Comparison of ENCODE assay signal across 8 mouse cellular contexts in the genomic region with DNA sequence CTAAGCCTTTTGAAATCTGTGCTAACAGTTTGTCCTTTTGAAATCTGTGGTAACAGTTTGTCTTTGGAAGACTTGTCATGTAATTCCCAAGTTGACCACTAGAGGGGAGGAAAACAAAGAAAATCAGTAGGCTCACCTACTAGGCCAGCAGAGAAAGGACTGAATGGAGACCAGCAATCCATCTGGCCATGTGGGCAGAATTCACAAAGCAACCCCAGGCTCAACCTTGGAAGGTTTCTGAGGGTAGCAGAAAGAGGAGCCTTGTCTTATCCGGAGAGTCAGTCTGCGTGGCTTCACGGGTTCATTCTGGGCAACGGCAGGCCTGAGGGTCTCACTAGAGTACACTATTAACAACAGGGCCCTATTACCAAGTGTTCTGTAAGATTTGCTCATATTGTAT.
DNase-seq lines count a peak whose midpoint lies in the region; ATAC-seq and TF ChIP-seq lines count a peak whose summit lies in the region.

No protein-coding gene starts in this region.

- intact Hi-C loops in gastrocnemius, adult 2 months (cut with DNase I) = no loop called here
- intact Hi-C loops in left cerebral cortex, postnatal 25 days (cut with DNase I) = no loop called here

- ATAC-seq in forebrain, embryonic 13.5 days = peak; percentile 75
- ATAC-seq in neural tube, embryonic 13.5 days (ENCODE audit: low read depth) = no peak
- ATAC-seq in megakaryocyte-erythroid progenitor cell, adult 5-6 weeks (replicated peaks; ENCODE audit: low FRiP score, low TSS enrichment, poor library complexity, severe bottlenecking) = no peak

- no peaks in the 10 kb centered on the region for H3K27me3 ChIP-seq in forebrain, embryonic 13.5 days
- H3K27me3 ChIP-seq in neural tube, embryonic 13.5 days = no peaks in the 10 kb centered on the region

- H3K36me3 ChIP-seq in forebrain, embryonic 13.5 days (ENCODE audit: poor library complexity, severe bottlenecking) = no peaks in the 10 kb centered on the region
- no peaks in the 10 kb centered on the region for H3K36me3 ChIP-seq in neural tube, embryonic 13.5 days

- 86% methylated on average over 4 of the region's 4 CpGs for WGBS in forebrain, embryonic 13.5 days
- WGBS in neural tube, embryonic 13.5 days = 73% methylated on average over 4 of the region's 4 CpGs

- H3K4me1 ChIP-seq in forebrain, embryonic 13.5 days = no peaks in the 10 kb centered on the region
- H3K4me1 ChIP-seq in neural tube, embryonic 13.5 days (replicated peaks) = no peaks in the 10 kb centered on the region

- TF ChIP-seq CTCF in gastrocnemius, adult 2 months (IDR thresholded peaks at IDR 0.05) = peak; percentile 64

- no peak overlapping the region for H3K4me2 ChIP-seq in forebrain, embryonic 13.5 days
- H3K4me2 ChIP-seq in neural tube, embryonic 13.5 days = no peak overlapping the region

- H3K4me3 ChIP-seq in gastrocnemius, adult 2 months = no peak overlapping the region
- H3K4me3 ChIP-seq in forebrain, embryonic 13.5 days = no peak overlapping the region
- H3K4me3 ChIP-seq in neural tube, embryonic 13.5 days = no peak overlapping the region

- no peak for DNase-seq in gastrocnemius, adult 2 months
- no peak for DNase-seq in gastrocnemius, postnatal 10 days
- DNase-seq in 3T3-L1 (ENCODE audit: low read depth, low spot score) = peak; percentile 83
- DNase-seq in brain, embryonic 18.5 days (ENCODE audit: low read depth, low spot score) = peak; percentile 47
- peak; percentile 39 to 66 for DNase-seq in left cerebral cortex, postnatal 25 days (ENCODE audit: low spot score in 2 of 2)

- H3K9me3 ChIP-seq in forebrain, embryonic 13.5 days (replicated peaks) = no peaks in the 10 kb centered on the region
- no peaks in the 10 kb centered on the region for H3K9me3 ChIP-seq in neural tube, embryonic 13.5 days

- H3K27ac ChIP-seq in gastrocnemius, adult 2 months = no peak overlapping the region
- no peak overlapping the region for H3K27ac ChIP-seq in forebrain, embryonic 13.5 days
- H3K27ac ChIP-seq in neural tube, embryonic 13.5 days (replicated peaks) = peak overlapping the region; percentile 35; the same call in 1 of the 2 replicates

- no peak overlapping the region for H3K9ac ChIP-seq in forebrain, embryonic 13.5 days
- no peak overlapping the region for H3K9ac ChIP-seq in neural tube, embryonic 13.5 days

Comparison
In these comparisons a context has a peak if more than half of its experiments do, and no peak if none do; other contexts are left out.
1. DNase-seq: peak in 3T3-L1 (single experiment), brain, embryonic 18.5 days (single experiment) and left cerebral cortex, postnatal 25 days (2 of 2); none in gastrocnemius, adult 2 months (single experiment) and gastrocnemius, postnatal 10 days (single experiment).